Mouse (Mus musculus): ENCODE results near the gene Tbx3. TPM values are rescaled to one million over a fixed set of nuclear protein-coding genes. Genes with fewer than 3 reads are reported as not detected.

The Tbx3 gene
- polyA plus RNA-seq, 1 experiment from 2014 or later: 37.5 TPM

DNA sequence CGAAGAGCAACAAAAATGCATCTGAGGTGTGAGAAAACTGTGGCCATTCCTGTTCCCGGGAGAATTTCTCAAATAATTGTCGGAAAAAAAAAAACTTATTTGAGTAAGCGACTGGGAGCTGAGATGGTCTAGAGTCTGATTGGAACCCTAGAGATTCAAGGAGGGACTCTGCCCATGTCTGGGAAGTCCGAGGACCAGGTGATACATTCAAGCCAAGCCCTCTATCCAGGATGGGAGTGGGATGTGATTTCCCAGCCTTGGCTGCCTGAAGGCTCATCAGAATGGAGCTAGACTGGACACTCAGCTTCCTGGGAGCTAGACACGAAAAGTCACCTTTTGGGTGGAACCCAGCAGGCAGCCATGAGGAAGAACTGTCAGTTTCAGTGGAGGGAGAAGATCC, 12.7 kb upstream of the Tbx3 start:
- Histone ChIP-seq H3K27me3 (replicated peaks; ENCODE audit: control insufficient read depth, insufficient read depth, low read length) (peaks cover 52% of the 10 kb centered on the region), H3K9ac (ENCODE audit: low read depth, low read length) (no peak overlapping the region), H3K27ac (ENCODE audit: low read length) (no peak overlapping the region), H3K4me2 (ENCODE audit: low read depth, low read length) (no peak overlapping the region), H3K4me1 (ENCODE audit: control insufficient read depth, insufficient read depth, low read length) (no peaks in the 10 kb centered on the region), H3K9me3 (ENCODE audit: control insufficient read depth, low read length) (no peaks in the 10 kb centered on the region), H3K36me3 (ENCODE audit: control insufficient read depth, insufficient read depth, low read length) (no peaks in the 10 kb centered on the region), H3K4me3 (ENCODE audit: low read length) (no peak overlapping the region)
- 10% methylated on average over 6 of the region's 6 CpGs for WGBS
- ATAC-seq: no peak

- H3K4me3 ChIP-seq (ENCODE audit: low read length): no peak overlapping the region
- no peak for ATAC-seq
- peaks cover 56% of the 10 kb centered on the region for H3K27me3 ChIP-seq (replicated peaks; ENCODE audit: control insufficient read depth, insufficient read depth, low read length)
- 13% methylated on average over 5 of the region's 5 CpGs for WGBS
- no peaks in the 10 kb centered on the region for H3K9me3 ChIP-seq (ENCODE audit: control insufficient read depth, low read length)
- no peaks in the 10 kb centered on the region for H3K36me3 ChIP-seq (ENCODE audit: control insufficient read depth, insufficient read depth, low read length)
- no peak overlapping the region for H3K9ac ChIP-seq (ENCODE audit: low read depth, low read length)
- H3K4me2 ChIP-seq (ENCODE audit: low read depth, low read length): no peak overlapping the region
- H3K4me1 ChIP-seq (ENCODE audit: control insufficient read depth, insufficient read depth, low read length): no peaks in the 10 kb centered on the region
- H3K27ac ChIP-seq (ENCODE audit: low read length): no peak overlapping the region
Measured at GRCm38 (mm10) chr5:119658396-119658795, 12.1 kb upstream of the Tbx3 start.

DNA sequence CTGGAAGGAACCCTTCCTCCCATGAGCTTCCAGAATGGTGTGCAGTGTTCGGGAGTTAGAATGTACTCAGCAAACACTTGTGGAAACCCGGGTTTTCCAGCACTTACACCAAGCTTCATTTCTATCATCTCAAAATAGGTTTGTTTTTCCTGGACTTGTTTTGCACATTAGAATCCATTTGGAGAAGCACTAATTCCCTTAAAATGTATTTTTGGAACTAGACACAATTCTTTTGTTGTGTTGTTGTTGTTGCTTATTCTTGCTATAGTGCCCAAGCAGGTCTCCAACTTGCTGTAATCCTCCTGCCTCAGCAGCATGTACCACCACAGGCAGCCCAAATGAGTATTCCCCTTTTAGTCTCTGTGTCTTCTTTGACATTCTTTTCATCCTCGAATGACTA, 11.4 kb upstream of the Tbx3 start:
- Histone ChIP-seq H3K27ac (ENCODE audit: low read length) (no peak overlapping the region), H3K27me3 (replicated peaks; ENCODE audit: control insufficient read depth, insufficient read depth, low read length) (peaks cover 60% of the 10 kb centered on the region), H3K4me2 (ENCODE audit: low read depth, low read length) (no peak overlapping the region), H3K9me3 (ENCODE audit: control insufficient read depth, low read length) (no peaks in the 10 kb centered on the region), H3K4me1 (ENCODE audit: control insufficient read depth, insufficient read depth, low read length) (no peaks in the 10 kb centered on the region), H3K4me3 (ENCODE audit: low read length) (no peak overlapping the region), H3K9ac (ENCODE audit: low read depth, low read length) (no peak overlapping the region), H3K36me3 (ENCODE audit: control insufficient read depth, insufficient read depth, low read length) (no peaks in the 10 kb centered on the region)
- WGBS: 8% methylated on average over 3 of the region's 3 CpGs
- ATAC-seq: no peak

- H3K27ac ChIP-seq (ENCODE audit: low read length): no peak overlapping the region
- H3K9me3 ChIP-seq (ENCODE audit: control insufficient read depth, low read length): no peaks in the 10 kb centered on the region
- no peak overlapping the region for H3K4me2 ChIP-seq (ENCODE audit: low read depth, low read length)
- no peak overlapping the region for H3K4me3 ChIP-seq (ENCODE audit: low read length)
- 5% methylated on average over 25 of the region's 25 CpGs for whole genome bisulfite sequencing
- H3K27me3 ChIP-seq (replicated peaks; ENCODE audit: control insufficient read depth, insufficient read depth, low read length): peaks cover 64% of the 10 kb centered on the region
- H3K9ac ChIP-seq (ENCODE audit: low read depth, low read length): no peak overlapping the region
- no peaks in the 10 kb centered on the region for H3K36me3 ChIP-seq (ENCODE audit: control insufficient read depth, insufficient read depth, low read length)
- no peaks in the 10 kb centered on the region for H3K4me1 ChIP-seq (ENCODE audit: control insufficient read depth, insufficient read depth, low read length)
- ATAC-seq: no peak
Measured at GRCm38 (mm10) chr5:119660526-119661410, 9.7 kb upstream of the Tbx3 start.

DNA sequence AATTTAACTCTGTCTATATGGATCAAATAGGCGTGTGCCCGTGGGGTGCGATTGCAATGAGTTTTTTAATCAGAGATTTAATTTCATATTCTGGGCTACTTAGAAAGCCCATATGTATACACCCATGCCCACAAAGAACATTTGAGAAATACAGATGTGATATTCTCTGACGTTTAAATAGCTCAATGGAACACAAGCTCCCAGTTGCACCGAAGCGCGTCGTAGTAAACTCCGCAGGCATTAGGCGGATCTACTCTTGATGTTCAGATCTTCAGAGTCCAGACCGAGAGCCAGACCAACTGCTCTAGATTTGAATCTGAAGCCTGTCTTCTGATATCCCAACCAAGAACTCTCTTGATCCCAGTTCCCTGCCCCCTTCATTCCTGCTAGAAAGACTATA, 9.0 kb upstream of the Tbx3 start:
- Histone ChIP-seq H3K9ac (ENCODE audit: low read depth, low read length) (no peak overlapping the region), H3K27me3 (replicated peaks; ENCODE audit: control insufficient read depth, insufficient read depth, low read length) (peaks cover 64% of the 10 kb centered on the region), H3K4me2 (ENCODE audit: low read depth, low read length) (no peak overlapping the region), H3K27ac (ENCODE audit: low read length) (no peak overlapping the region), H3K4me3 (ENCODE audit: low read length) (no peak overlapping the region), H3K36me3 (ENCODE audit: control insufficient read depth, insufficient read depth, low read length) (no peaks in the 10 kb centered on the region), H3K4me1 (ENCODE audit: control insufficient read depth, insufficient read depth, low read length) (no peaks in the 10 kb centered on the region), H3K9me3 (ENCODE audit: control insufficient read depth, low read length) (no peaks in the 10 kb centered on the region)
- WGBS: 7% methylated on average over 11 of the region's 11 CpGs
- ATAC-seq: no peak

- ATAC-seq: no peak
- H3K36me3 ChIP-seq (ENCODE audit: control insufficient read depth, insufficient read depth, low read length): no peaks in the 10 kb centered on the region
- H3K9me3 ChIP-seq (ENCODE audit: control insufficient read depth, low read length): no peaks in the 10 kb centered on the region
- H3K4me3 ChIP-seq (ENCODE audit: low read length): no peak overlapping the region
- 5% methylated on average over 13 of the region's 13 CpGs for WGBS
- no peaks in the 10 kb centered on the region for H3K4me1 ChIP-seq (ENCODE audit: control insufficient read depth, insufficient read depth, low read length)
- no peak overlapping the region for H3K4me2 ChIP-seq (ENCODE audit: low read depth, low read length)
- H3K27me3 ChIP-seq (replicated peaks; ENCODE audit: control insufficient read depth, insufficient read depth, low read length): peaks cover 60% of the 10 kb centered on the region
- H3K9ac ChIP-seq (ENCODE audit: low read depth, low read length): no peak overlapping the region
- no peak overlapping the region for H3K27ac ChIP-seq (ENCODE audit: low read length)
Measured at GRCm38 (mm10) chr5:119662326-119662725, 8.1 kb upstream of the Tbx3 start.

DNA sequence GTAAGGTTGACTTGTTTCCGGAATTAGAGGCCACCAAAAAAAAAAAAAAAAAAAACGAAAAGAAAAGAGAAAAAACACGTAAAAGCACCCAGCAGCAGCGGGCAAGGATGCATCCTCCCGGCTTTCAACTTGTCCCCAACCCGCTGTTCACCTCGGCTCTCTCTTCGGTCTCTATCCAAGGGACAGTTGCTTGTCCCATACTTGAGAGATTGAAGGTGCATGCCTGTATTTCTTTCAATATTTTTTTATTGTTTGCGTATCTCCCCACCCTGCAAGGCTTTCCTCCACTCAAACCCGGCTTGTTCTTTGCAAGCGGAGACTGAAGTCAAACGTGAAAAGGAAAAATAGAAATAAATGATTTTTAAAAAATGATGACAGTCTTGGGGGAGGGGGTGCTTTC, 7.7 kb upstream of the Tbx3 start:
- Histone ChIP-seq H3K4me2 (ENCODE audit: low read depth, low read length) (no peak overlapping the region), H3K9me3 (ENCODE audit: control insufficient read depth, low read length) (no peaks in the 10 kb centered on the region), H3K4me1 (ENCODE audit: control insufficient read depth, insufficient read depth, low read length) (0 out of 2 replicates have a peak, but pooled peaks cover 3% of the 10 kb centered on the region), H3K4me3 (ENCODE audit: low read length) (no peak overlapping the region), H3K27ac (ENCODE audit: low read length) (no peak overlapping the region), H3K9ac (ENCODE audit: low read depth, low read length) (no peak overlapping the region), H3K27me3 (replicated peaks; ENCODE audit: control insufficient read depth, insufficient read depth, low read length) (peaks cover 58% of the 10 kb centered on the region), H3K36me3 (ENCODE audit: control insufficient read depth, insufficient read depth, low read length) (no peaks in the 10 kb centered on the region)
- 20% methylated on average over 12 of the region's 12 CpGs for whole genome bisulfite sequencing
- no peak for ATAC-seq

DNA sequence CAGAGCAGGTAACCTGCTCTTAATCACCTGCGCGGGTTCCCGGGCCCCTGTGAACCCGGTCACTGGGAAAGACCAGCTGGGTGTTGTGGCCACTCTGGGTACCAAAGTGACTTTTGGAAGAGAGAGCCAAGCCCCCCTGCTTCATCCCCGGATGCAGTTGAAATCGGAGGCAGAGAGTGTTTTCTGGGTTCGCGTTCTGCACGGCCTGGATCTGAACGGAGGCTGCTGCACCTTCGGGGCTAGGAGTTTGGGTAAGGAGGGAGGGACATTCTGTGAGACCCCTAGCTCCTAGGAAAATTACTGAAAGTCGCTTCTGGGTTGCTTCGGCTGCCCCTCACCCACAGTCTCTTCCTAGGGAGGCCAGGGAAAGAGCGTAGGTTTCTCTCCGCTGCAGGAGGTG, 7.2 kb upstream of the Tbx3 start:
- Histone ChIP-seq H3K4me3 (ENCODE audit: low read length) (no peak overlapping the region), H3K4me1 (ENCODE audit: control insufficient read depth, insufficient read depth, low read length) (peaks cover 7% of the 10 kb centered on the region; the same call in 1 of the 2 replicates), H3K4me2 (ENCODE audit: low read depth, low read length) (no peak overlapping the region), H3K9ac (ENCODE audit: low read depth, low read length) (no peak overlapping the region), H3K9me3 (ENCODE audit: control insufficient read depth, low read length) (no peaks in the 10 kb centered on the region), H3K27ac (ENCODE audit: low read length) (no peak overlapping the region), H3K36me3 (ENCODE audit: control insufficient read depth, insufficient read depth, low read length) (no peaks in the 10 kb centered on the region), H3K27me3 (replicated peaks; ENCODE audit: control insufficient read depth, insufficient read depth, low read length) (peaks cover 58% of the 10 kb centered on the region)
- no peak for ATAC-seq
- WGBS: 21% methylated on average over 15 of the region's 15 CpGs

DNA sequence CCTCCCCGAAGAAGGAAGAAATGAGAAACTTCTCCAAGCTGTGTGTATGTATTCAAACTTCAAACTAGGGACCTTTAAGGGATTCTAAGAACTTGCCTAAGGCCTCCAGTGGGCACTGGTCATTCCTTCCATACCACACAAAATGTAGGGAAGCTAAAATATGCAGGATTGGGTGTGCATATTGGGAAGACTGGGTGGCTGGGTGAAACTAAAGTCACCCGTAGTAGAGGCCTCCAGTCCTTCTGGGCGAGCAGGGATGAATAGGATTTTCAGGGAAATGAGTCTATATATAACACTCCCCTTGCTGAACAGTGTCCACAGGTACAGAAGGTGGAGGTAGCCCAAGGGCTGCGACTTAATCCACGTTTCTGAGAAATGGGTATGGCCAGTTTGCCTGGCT, 6.7 kb upstream of the Tbx3 start:
- Histone ChIP-seq H3K27me3 (replicated peaks; ENCODE audit: control insufficient read depth, insufficient read depth, low read length) (peaks cover 56% of the 10 kb centered on the region), H3K4me3 (ENCODE audit: low read length) (no peak overlapping the region), H3K9me3 (ENCODE audit: control insufficient read depth, low read length) (no peaks in the 10 kb centered on the region), H3K27ac (ENCODE audit: low read length) (no peak overlapping the region), H3K4me1 (ENCODE audit: control insufficient read depth, insufficient read depth, low read length) (peaks cover 12% of the 10 kb centered on the region), H3K4me2 (ENCODE audit: low read depth, low read length) (no peak overlapping the region), H3K36me3 (ENCODE audit: control insufficient read depth, insufficient read depth, low read length) (no peaks in the 10 kb centered on the region), H3K9ac (ENCODE audit: low read depth, low read length) (no peak overlapping the region)
- ATAC-seq: no peak
- WGBS: 42% methylated on average over 5 of the region's 5 CpGs

GRCm38 (mm10) chr5:119665739-119666138, 4.7 kb upstream of the Tbx3 start:
- 47% methylated on average over 6 of the region's 6 CpGs for WGBS
- Histone ChIP-seq H3K36me3 (ENCODE audit: control insufficient read depth, insufficient read depth, low read length) (no peaks in the 10 kb centered on the region), H3K9me3 (ENCODE audit: control insufficient read depth, low read length) (no peaks in the 10 kb centered on the region), H3K27ac (ENCODE audit: low read length) (no peak overlapping the region), H3K4me2 (ENCODE audit: low read depth, low read length) (no peak overlapping the region), H3K4me3 (ENCODE audit: low read length) (no peak overlapping the region), H3K27me3 (replicated peaks; ENCODE audit: control insufficient read depth, insufficient read depth, low read length) (peaks cover 43% of the 10 kb centered on the region), H3K9ac (ENCODE audit: low read depth, low read length) (no peak overlapping the region), H3K4me1 (ENCODE audit: control insufficient read depth, insufficient read depth, low read length) (peaks cover 26% of the 10 kb centered on the region)
- ATAC-seq: no peak

Measured in intestine, embryonic 16.5 days (tissue).